Mouse (Mus musculus): ENCODE results near the gene Mvp. TPM values are rescaled to one million over a fixed set of nuclear protein-coding genes. Genes with fewer than 3 reads are reported as not detected.

Gene Mvp
- total and polyA plus RNA-seq, 3 experiments: 19.8 to 20.6 TPM; not detected in 1

- H3K4me3 ChIP-seq (ENCODE audit: control insufficient read depth in 1 of 2, insufficient read depth in 1 of 2, low read depth in 2 of 2, low read length in 2 of 2): no peak overlapping the region
- H3K9me3 ChIP-seq (replicated peaks; ENCODE audit: insufficient read depth, low read length): no peaks in the 10 kb centered on the region
- no peak overlapping the region for H3K27ac ChIP-seq (ENCODE audit: control insufficient read depth, low read depth, low read length)
- DNase-seq (ENCODE audit: low read depth, low spot score): no peak
- peaks cover 3 to 27% of the 10 kb centered on the region in 2 experiments for H3K4me1 ChIP-seq (ENCODE audit: control insufficient read depth in 1 of 2, insufficient read depth in 2 of 2, low read length in 2 of 2)
- no peak overlapping the region for H3K9ac ChIP-seq (ENCODE audit: control insufficient read depth, low read depth, low read length, poor library complexity, severe bottlenecking)
- H3K27me3 ChIP-seq (ENCODE audit: control insufficient read depth in 1 of 2, insufficient read depth in 2 of 2, low read length in 2 of 2): no peaks in the 10 kb centered on the region
- H3K36me3 ChIP-seq (ENCODE audit: control insufficient read depth in 1 of 2, insufficient read depth in 2 of 2, low read length in 2 of 2): peaks cover 0 to 24% of the 10 kb centered on the region in 2 experiments; a peak in 2 of 4 replicates
- H3K79me2 ChIP-seq (ENCODE audit: control insufficient read depth, insufficient read depth, low read length, poor library complexity): peaks cover 36% of the 10 kb centered on the region
- TF ChIP-seq MAZ (IDR thresholded peaks at IDR 0.05; ENCODE audit: low read depth, low read length) (no peak), CHD1 (IDR thresholded peaks at IDR 0.05; ENCODE audit: low read depth, low read length) (no peak), KAT2A (conservative IDR thresholded peaks at IDR 0.05; ENCODE audit: low read depth, low read length) (no peak)
These were observed 1.0 kb downstream of the Mvp start for GRCm38 (mm10) chr7:127013385-127013784.

GRCm38 (mm10) chr7:127012845-127013244, 1.6 kb downstream of the Mvp start:
- DNase-seq (ENCODE audit: low read depth, low spot score): no peak
- Histone ChIP-seq H3K27ac (ENCODE audit: control insufficient read depth, low read depth, low read length) (no peak overlapping the region), H3K4me1 (ENCODE audit: control insufficient read depth in 1 of 2, insufficient read depth in 2 of 2, low read length in 2 of 2) (peaks cover 7 to 31% of the 10 kb centered on the region in 2 experiments), H3K79me2 (ENCODE audit: control insufficient read depth, insufficient read depth, low read length, poor library complexity) (peaks cover 36% of the 10 kb centered on the region), H3K9ac (ENCODE audit: control insufficient read depth, low read depth, low read length, poor library complexity, severe bottlenecking) (no peak overlapping the region), H3K36me3 (ENCODE audit: control insufficient read depth in 1 of 2, insufficient read depth in 2 of 2, low read length in 2 of 2) (peaks cover 0 to 29% of the 10 kb centered on the region in 2 experiments; a peak in 2 of 4 replicates), H3K27me3 (ENCODE audit: control insufficient read depth in 1 of 2, insufficient read depth in 2 of 2, low read length in 2 of 2) (no peaks in the 10 kb centered on the region), H3K4me3 (ENCODE audit: control insufficient read depth in 1 of 2, insufficient read depth in 1 of 2, low read depth in 2 of 2, low read length in 2 of 2) (no peak overlapping the region), H3K9me3 (replicated peaks; ENCODE audit: insufficient read depth, low read length) (no peaks in the 10 kb centered on the region)
- TF ChIP-seq ZC3H11A (IDR thresholded peaks at IDR 0.05; ENCODE audit: low read depth, low read length): no peak
- no peak for TF ChIP-seq BHLHE40 (IDR thresholded peaks at IDR 0.05; ENCODE audit: borderline replicate concordance, low read depth, low read length)
- no peak for TF ChIP-seq GABPA (IDR thresholded peaks at IDR 0.05; ENCODE audit: low read depth, low read length)
- TF ChIP-seq CTCF (IDR thresholded peaks at IDR 0.05 in 2 of 3, conservative IDR thresholded peaks at IDR 0.05 in 1 of 3; ENCODE audit: control insufficient read depth in 1 of 3, insufficient read depth in 1 of 3, low read depth in 2 of 3, low read length in 3 of 3, poor library complexity in 1 of 3, severe bottlenecking in 1 of 3): no peak
- TF ChIP-seq KAT2A (conservative IDR thresholded peaks at IDR 0.05; ENCODE audit: low read depth, low read length): no peak

GRCm38 (mm10) chr7:127012374-127012773, 2.0 kb downstream of the Mvp start:
- no peaks in the 10 kb centered on the region for H3K9me3 ChIP-seq (replicated peaks; ENCODE audit: insufficient read depth, low read length)
- H3K9ac ChIP-seq (ENCODE audit: control insufficient read depth, low read depth, low read length, poor library complexity, severe bottlenecking): no peak overlapping the region
- H3K36me3 ChIP-seq (ENCODE audit: control insufficient read depth in 1 of 2, insufficient read depth in 2 of 2, low read length in 2 of 2): peaks cover 0 to 29% of the 10 kb centered on the region in 2 experiments; a peak in 2 of 4 replicates
- no peak overlapping the region for H3K27ac ChIP-seq (ENCODE audit: control insufficient read depth, low read depth, low read length)
- no peak for DNase-seq (ENCODE audit: low read depth, low spot score)
- H3K4me3 ChIP-seq (ENCODE audit: control insufficient read depth in 1 of 2, insufficient read depth in 1 of 2, low read depth in 2 of 2, low read length in 2 of 2): no peak overlapping the region
- H3K79me2 ChIP-seq (ENCODE audit: control insufficient read depth, insufficient read depth, low read length, poor library complexity): peaks cover 36% of the 10 kb centered on the region
- peaks cover 10 to 35% of the 10 kb centered on the region in 2 experiments for H3K4me1 ChIP-seq (ENCODE audit: control insufficient read depth in 1 of 2, insufficient read depth in 2 of 2, low read length in 2 of 2)
- no peaks in the 10 kb centered on the region for H3K27me3 ChIP-seq (ENCODE audit: control insufficient read depth in 1 of 2, insufficient read depth in 2 of 2, low read length in 2 of 2)
- TF ChIP-seq KAT2A (conservative IDR thresholded peaks at IDR 0.05; ENCODE audit: low read depth, low read length) (no peak), MAFK (IDR thresholded peaks at IDR 0.05; ENCODE audit: borderline replicate concordance, low read depth, low read length) (no peak), MXI1 (IDR thresholded peaks at IDR 0.05; ENCODE audit: low read depth, low read length) (no peak), POLR2AphosphoS2 (IDR thresholded peaks at IDR 0.05; ENCODE audit: low read length) (no peak)
